Mouse (Mus musculus) gastrocnemius, postnatal 4 days (tissue): Measurements from ENCODE around the gene Mroh8. TPM values are rescaled to one million over a fixed set of nuclear protein-coding genes. Genes with fewer than 3 reads are reported as not detected.
"Not testable (repeated sequence)": the region's sequence is repeated elsewhere in the genome, so short reads cannot be mapped to it uniquely, and the experiment has no call there.

Experiments
- DNase-seq, 2 experiments: peaks; one replicate each; pipeline ENCODE4 v3.0.0; 2021 to 2022; ENCODE audit warnings: low spot score in 2 of 2, mixed read lengths in 2 of 2
- total RNA-seq, 2 experiments: library from RNA; stranded (reverse); gene quantifications; 2 replicates each; pipeline ENCODE4 v1.2.3; 2021

Gene Mroh8
- total RNA-seq, 2 experiments from 2014 or later: 0.16 to 0.29 TPM

GRCm38 (mm10) chr2:157201081-157201830 lies 78.1 kb downstream of the Mroh8 start:
- no peak for DNase-seq

- DNase-seq: not testable (repeated sequence)
These were observed 80.9 kb downstream of the Mroh8 start for GRCm38 (mm10) chr2:157198405-157198804.

- DNase-seq: no peak
These were observed 88.7 kb downstream of the Mroh8 start for GRCm38 (mm10) chr2:157190651-157191050.

GRCm38 (mm10) chr2:157187223-157187622 lies 92.1 kb downstream of the Mroh8 start:
- DNase-seq: no peak

GRCm38 (mm10) chr2:157186504-157186903 lies 92.8 kb downstream of the Mroh8 start:
- no peak for DNase-seq

- DNase-seq: no peak
These were observed 94.2 kb downstream of the Mroh8 start for GRCm38 (mm10) chr2:157185022-157185660.

- DNase-seq: no peak
These were observed 101.2 kb downstream of the Mroh8 start for GRCm38 (mm10) chr2:157178167-157178566.

GRCm38 (mm10) chr2:157176248-157176647 lies 103.1 kb downstream of the Mroh8 start:
- DNase-seq: no peak

GRCm38 (mm10) chr2:157174416-157174815 lies 104.9 kb downstream of the Mroh8 start:
- DNase-seq: no peak

GRCm38 (mm10) chr2:157173555-157173954 lies 105.8 kb downstream of the Mroh8 start:
- DNase-seq: no peak

GRCm38 (mm10) chr2:157172984-157173383 lies 106.4 kb downstream of the Mroh8 start:
- DNase-seq: no peak

GRCm38 (mm10) chr2:157170626-157171025 lies 108.7 kb downstream of the Mroh8 start:
- no peak for DNase-seq

GRCm38 (mm10) chr2:157170166-157170565 lies 109.2 kb downstream of the Mroh8 start:
- DNase-seq: no peak

GRCm38 (mm10) chr2:157166371-157167080 lies 112.8 kb downstream of the Mroh8 start:
- DNase-seq: no peak

- not testable (repeated sequence) for DNase-seq
These were observed 113.8 kb downstream of the Mroh8 start for GRCm38 (mm10) chr2:157165312-157166224.

GRCm38 (mm10) chr2:157164101-157164500 lies 115.2 kb downstream of the Mroh8 start:
- DNase-seq: no peak

Other genes with a start within 250 kb of the Mroh8 start
- 10 to 100 TPM; 33.7 to 34.6 TPM for gene Soga1, start 200.3 kb downstream of the Mroh8 start, total RNA-seq
- gene Tldc2, start 192.5 kb downstream of the Mroh8 start, total RNA-seq: not detected
- 10 to 100 TPM; 23.4 to 23.6 TPM for gene Samhd1, start 144.3 kb downstream of the Mroh8 start, total RNA-seq
- gene Rbl1, start 75.0 kb downstream of the Mroh8 start, total RNA-seq: 10 to 100 TPM; 11.8 to 13.3 TPM
- gene Rpn2, start 532 bp downstream of the Mroh8 start, total RNA-seq: 100 to 1,000 TPM; 142 to 155 TPM
- gene Ghrh, start 68.0 kb upstream of the Mroh8 start, total RNA-seq: not detected
- gene Manbal, start 88.0 kb upstream of the Mroh8 start, total RNA-seq: 10 to 100 TPM; 32.4 to 32.9 TPM
- 10 to 100 TPM; 13.3 to 13.6 TPM for gene Src, start 138.9 kb upstream of the Mroh8 start, total RNA-seq